Mouse (Mus musculus) forebrain, embryonic 14.5 days (tissue): ENCODE measurements around the gene Tmem135. TPM values are rescaled to one million over a fixed set of nuclear protein-coding genes. Genes with fewer than 3 reads are reported as not detected.

Experiments
- ATAC-seq: fragments of 200-750 bp; cut with Nextera tagmentation; 2 replicates; pipeline ENCODE4 v1.8.0; 2017; ENCODE audit warnings: mild to moderate bottlenecking, moderate library complexity
- DNase-seq: peaks from one replicate; pipeline ENCODE4 v3.0.0-alpha.2; 2015; ENCODE audit warnings: low spot score
- H3K27ac ChIP-seq: fragments of 300-500 bp; sonication (generic); 2 replicates; pipeline ENCODE4 v1.5.1; 2014; ENCODE audit warnings: low read depth, mild to moderate bottlenecking, control low read depth, low read length, moderate library complexity
- H3K27me3 ChIP-seq: fragments of 300-500 bp; sonication (generic); replicated peaks from 2 replicates; pipeline ENCODE4 v1.6.1; 2014; ENCODE audit warnings: low read length, control low read depth, mixed read lengths; ENCODE audit not compliant: control insufficient read depth, insufficient read depth
- H3K36me3 ChIP-seq: fragments of 300-500 bp; sonication (generic); 2 replicates; pipeline ENCODE4 v1.6.1; 2014; ENCODE audit warnings: low read length, control low read depth; ENCODE audit not compliant: control insufficient read depth, insufficient read depth
- H3K4me1 ChIP-seq: fragments of 300-500 bp; sonication (generic); 2 replicates; pipeline ENCODE4 v1.6.1; 2014; ENCODE audit warnings: antibody characterized with exemption, low read length, control low read depth; ENCODE audit not compliant: control insufficient read depth, insufficient read depth
- H3K4me2 ChIP-seq: fragments of 300-500 bp; sonication (generic); 2 replicates; pipeline ENCODE4 v1.6.1; 2014; ENCODE audit warnings: mild to moderate bottlenecking, control low read depth, low read length
- H3K4me3 ChIP-seq: fragments of 300-500 bp; sonication (generic); 2 replicates; pipeline ENCODE4 v1.5.1; 2014; ENCODE audit warnings: low read depth, low read length, control low read depth
- H3K9ac ChIP-seq: fragments of 300-500 bp; sonication (generic); 2 replicates; pipeline ENCODE4 v1.6.1; 2014; ENCODE audit warnings: mild to moderate bottlenecking, low read length, control low read depth, moderate library complexity
- H3K9me3 ChIP-seq: fragments of 300-500 bp; sonication (generic); replicated peaks from 2 replicates; pipeline ENCODE4 v1.6.1; 2016; ENCODE audit warnings: low read length, control low read depth, mixed read lengths; ENCODE audit not compliant: control insufficient read depth
- WGBS: fragments of 180-500 bp; shearing (Covaris S2); extraction: QIAGEN DNeasy Blood & Tissue Kit; methylation state at CpG from one replicate; pipeline ENCODE4 v1.1.7; 2014; 5-methylcytosine and 5-hydroxymethylcytosine counted together
- polyA plus RNA-seq: library from polyadenylated mRNA; unstranded; fragments of >200 nt; fragmentation: Nextera tagmentation; extraction: Ambion mirVana; gene quantifications from 2 replicates; pipeline ENCODE4 v1.2.1, GENCODE M21; 2014

Tmem135 gene
- polyA plus RNA-seq, 1 experiment from 2014 or later: 16.2 TPM

- no peak overlapping the region for H3K27ac ChIP-seq
- DNase-seq: no peak
- H3K36me3 ChIP-seq: no peaks in the 10 kb centered on the region
- H3K9me3 ChIP-seq: no peaks in the 10 kb centered on the region
- no peak overlapping the region for H3K4me3 ChIP-seq
- no peak for ATAC-seq
- H3K9ac ChIP-seq: no peak overlapping the region
- H3K4me1 ChIP-seq: no peaks in the 10 kb centered on the region
- H3K4me2 ChIP-seq: no peak overlapping the region
- no peaks in the 10 kb centered on the region for H3K27me3 ChIP-seq
- WGBS: 80% methylated on average over 4 of the region's 4 CpGs
These were observed 47.7 kb downstream of the Tmem135 start for GRCm38 (mm10) chr7:89356307-89356706.

GRCm38 (mm10) chr7:89355519-89356255, 48.3 kb downstream of the Tmem135 start:
- H3K27me3 ChIP-seq: no peaks in the 10 kb centered on the region
- 80% methylated on average over 8 of the region's 8 CpGs for WGBS
- no peaks in the 10 kb centered on the region for H3K36me3 ChIP-seq
- ATAC-seq (no peak), DNase-seq (no peak)
- H3K4me3 ChIP-seq: no peak overlapping the region
- no peak overlapping the region for H3K9ac ChIP-seq
- H3K9me3 ChIP-seq: no peaks in the 10 kb centered on the region
- H3K27ac ChIP-seq: no peak overlapping the region
- H3K4me2 ChIP-seq: no peak overlapping the region
- H3K4me1 ChIP-seq: no peaks in the 10 kb centered on the region

DNA sequence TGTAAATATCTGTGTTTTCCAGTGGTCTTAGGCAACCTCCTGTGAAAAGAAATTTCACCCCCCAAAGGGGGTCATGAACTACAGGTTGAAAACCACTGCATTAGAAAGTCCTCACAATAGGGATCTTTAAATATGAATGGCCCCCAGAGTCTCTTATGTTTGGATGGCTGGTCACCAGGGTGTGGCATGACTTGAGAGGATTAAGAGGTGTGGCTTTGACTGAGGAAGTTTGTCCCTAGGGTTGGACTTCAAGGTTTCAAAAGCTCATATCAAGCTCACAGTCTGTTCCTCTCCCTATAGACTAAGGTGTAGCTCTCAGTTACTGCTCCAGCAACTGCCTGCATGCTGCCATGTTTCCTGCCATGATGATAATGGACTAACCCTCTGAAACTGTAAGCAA, 62.0 kb downstream of the Tmem135 start:
- Histone ChIP-seq H3K4me3 (no peak overlapping the region), H3K9me3 (no peaks in the 10 kb centered on the region), H3K4me2 (no peak overlapping the region), H3K9ac (no peak overlapping the region), H3K27me3 (no peaks in the 10 kb centered on the region), H3K36me3 (no peaks in the 10 kb centered on the region), H3K4me1 (peaks cover 8% of the 10 kb centered on the region), H3K27ac (no peak overlapping the region)
- DNase-seq: no peak
- no peak for ATAC-seq

DNA sequence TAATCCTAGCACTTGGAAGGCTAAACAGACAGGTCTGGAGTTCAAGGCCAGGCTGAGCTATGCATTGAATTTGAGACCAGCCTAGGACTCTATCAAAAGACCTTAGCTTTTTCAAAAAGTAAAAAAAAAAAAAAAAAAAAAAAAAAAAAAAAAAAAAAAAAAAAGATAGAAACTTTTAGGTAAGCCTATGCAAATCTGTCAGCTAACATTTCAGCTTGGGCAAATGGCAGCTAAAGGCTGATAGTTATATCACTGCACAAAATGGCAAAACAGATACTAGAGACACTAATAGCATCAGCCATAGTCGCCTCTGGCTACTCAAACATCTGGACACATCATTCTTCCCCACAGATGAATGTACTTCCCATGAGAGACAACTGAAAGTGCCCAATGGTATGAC, 64.2 kb downstream of the Tmem135 start:
- Histone ChIP-seq H3K36me3 (no peaks in the 10 kb centered on the region), H3K9me3 (no peaks in the 10 kb centered on the region), H3K4me2 (no peak overlapping the region), H3K4me1 (peaks cover 8% of the 10 kb centered on the region), H3K27me3 (no peaks in the 10 kb centered on the region), H3K27ac (no peak overlapping the region), H3K9ac (no peak overlapping the region), H3K4me3 (no peak overlapping the region)
- ATAC-seq: no peak
- DNase-seq: no peak
- 76% methylated on average over 1 of the region's 1 CpGs for WGBS

DNA sequence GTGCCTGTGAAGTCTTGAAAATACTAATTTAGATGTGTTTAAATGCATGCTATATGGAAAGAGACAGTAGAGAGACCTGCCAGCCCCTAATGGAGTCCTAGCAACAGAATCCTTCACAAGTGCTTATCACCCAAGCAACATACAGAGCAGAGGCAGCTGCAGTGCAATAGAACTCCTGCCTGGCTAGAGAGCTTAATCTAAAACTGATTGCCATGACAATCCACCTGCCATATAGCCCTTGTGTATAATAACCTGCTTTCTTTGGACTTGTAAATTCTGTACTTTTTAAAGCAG, 64.9 kb downstream of the Tmem135 start:
- DNase-seq: peak; percentile 60
- Histone ChIP-seq H3K27ac (peak overlapping the region; percentile 74), H3K4me2 (peak overlapping the region; percentile 90), H3K9ac (peak overlapping the region; percentile 95), H3K36me3 (no peaks in the 10 kb centered on the region), H3K4me3 (peak overlapping the region; percentile 96), H3K9me3 (no peaks in the 10 kb centered on the region), H3K27me3 (no peaks in the 10 kb centered on the region), H3K4me1 (peaks cover 8% of the 10 kb centered on the region)
- peak; percentile 73 for ATAC-seq

DNA sequence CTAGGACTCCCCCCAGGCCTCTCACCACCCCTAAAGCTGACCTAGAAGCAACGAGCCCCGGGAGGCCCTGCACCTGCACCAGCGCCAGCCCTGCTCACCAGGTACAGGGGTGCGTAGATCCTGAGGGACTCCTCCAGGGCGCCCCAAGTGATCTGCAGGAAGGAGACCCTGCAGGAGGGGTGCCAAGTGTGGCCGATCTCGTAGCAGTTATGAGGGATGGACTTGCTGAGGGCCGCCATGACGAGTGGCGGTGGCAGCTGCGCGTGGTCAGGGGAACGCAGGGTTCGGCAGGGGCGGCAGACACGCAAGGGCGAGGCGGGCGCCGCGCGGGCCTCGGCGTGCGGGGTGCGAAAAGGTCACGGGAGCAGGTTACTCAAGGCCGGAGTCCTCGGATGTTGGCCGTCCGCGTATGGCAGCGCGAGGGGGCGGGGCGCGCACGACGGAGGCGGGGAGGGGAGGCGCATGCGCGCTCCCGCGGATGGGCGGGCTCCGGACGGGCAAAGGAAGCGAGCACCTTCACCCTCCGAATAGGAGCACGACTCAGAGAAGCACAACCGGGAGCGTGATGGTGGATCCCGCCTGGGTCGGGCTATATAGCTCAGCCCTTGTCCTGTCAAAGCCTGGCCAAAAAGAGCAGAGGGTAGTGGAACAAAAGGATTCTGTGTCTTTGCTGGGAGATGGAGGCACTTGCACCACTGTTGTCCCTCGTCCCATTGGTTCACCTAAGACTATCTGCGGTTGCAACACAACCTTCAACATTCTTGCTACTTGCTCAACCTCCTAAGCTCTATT, 65.5 kb downstream of the Tmem135 start:
- under 1% methylated on average over 57 of the region's 57 CpGs for WGBS
- H3K4me1 ChIP-seq: peaks cover 8% of the 10 kb centered on the region
- H3K9ac ChIP-seq: peak overlapping the region; percentile 95
- peak overlapping the region; percentile 74 for H3K27ac ChIP-seq
- no peaks in the 10 kb centered on the region for H3K36me3 ChIP-seq
- H3K4me2 ChIP-seq: peak overlapping the region; percentile 90
- DNase-seq (peak; percentile 89), ATAC-seq (peak; percentile 97)
- H3K27me3 ChIP-seq: no peaks in the 10 kb centered on the region
- H3K4me3 ChIP-seq: peak overlapping the region; percentile 96
- no peaks in the 10 kb centered on the region for H3K9me3 ChIP-seq

DNA sequence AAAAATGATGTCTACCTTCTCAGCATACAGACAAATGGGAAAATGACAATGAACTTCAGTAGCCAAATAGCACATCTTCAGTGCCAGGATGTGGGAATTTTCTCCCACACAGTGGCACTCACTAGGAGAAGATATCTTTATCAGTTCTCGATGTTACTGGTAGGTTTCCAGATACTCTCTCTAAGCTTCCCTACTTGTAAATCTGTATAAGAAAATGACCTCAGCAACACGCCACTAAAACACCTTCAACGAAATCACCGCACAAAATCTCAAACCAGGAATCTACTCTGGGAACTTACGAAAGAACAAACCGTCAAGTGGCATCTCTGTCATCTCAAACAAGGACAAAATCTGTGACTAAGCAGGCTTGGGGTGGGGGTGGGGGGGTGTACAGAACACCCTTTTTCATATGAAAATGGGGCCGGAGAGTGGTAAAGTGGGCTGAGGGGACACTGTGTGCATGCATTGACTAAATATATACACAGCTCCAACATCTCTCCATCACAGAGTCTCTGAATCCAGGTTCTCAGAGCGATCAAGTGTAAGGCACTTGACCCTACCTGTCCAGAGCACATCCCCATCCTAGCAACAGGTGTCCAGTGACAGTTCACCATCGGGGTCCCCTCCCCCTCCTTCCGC, 66.2 kb downstream of the Tmem135 start:
- Histone ChIP-seq H3K36me3 (no peaks in the 10 kb centered on the region), H3K9ac (peak overlapping the region; percentile 95), H3K4me3 (peak overlapping the region; percentile 96), H3K27me3 (no peaks in the 10 kb centered on the region), H3K4me1 (peaks cover 8% of the 10 kb centered on the region), H3K4me2 (peak overlapping the region; percentile 90), H3K9me3 (no peaks in the 10 kb centered on the region), H3K27ac (0 out of 2 replicates have a peak overlapping the region, but pooled peaks have one; percentile 2)
- peak; percentile 37; the same call in 1 of the 2 replicates for ATAC-seq
- 42% methylated on average over 10 of the region's 10 CpGs for WGBS
- peak; percentile 17 for DNase-seq

DNA sequence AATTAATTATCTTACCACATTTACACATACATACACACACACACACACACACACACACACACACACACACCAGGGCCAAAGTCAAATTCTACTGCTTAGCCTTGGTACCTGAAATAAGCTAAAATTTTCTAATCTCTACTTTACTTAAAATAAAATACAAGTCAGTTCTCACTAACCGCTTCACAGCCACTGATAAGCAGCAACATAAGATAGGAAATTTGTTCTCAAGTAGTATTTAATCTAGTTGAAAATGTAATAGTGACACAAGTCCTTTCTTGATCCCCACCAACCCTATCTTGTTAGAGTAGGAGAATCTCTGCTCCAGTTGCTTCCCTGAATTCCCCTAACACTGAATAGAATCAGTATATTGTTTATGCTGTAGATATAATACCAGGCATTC, 67.6 kb downstream of the Tmem135 start:
- ATAC-seq (no peak), DNase-seq (no peak)
- WGBS: 85% methylated on average over 1 of the region's 1 CpGs
- H3K27ac ChIP-seq: no peak overlapping the region
- no peak overlapping the region for H3K4me3 ChIP-seq
- H3K9me3 ChIP-seq: no peaks in the 10 kb centered on the region
- H3K9ac ChIP-seq: no peak overlapping the region
- no peaks in the 10 kb centered on the region for H3K27me3 ChIP-seq
- peaks cover 8% of the 10 kb centered on the region for H3K4me1 ChIP-seq
- H3K36me3 ChIP-seq: no peaks in the 10 kb centered on the region
- H3K4me2 ChIP-seq: peak overlapping the region; percentile 90; the same call in 1 of the 2 replicates

DNA sequence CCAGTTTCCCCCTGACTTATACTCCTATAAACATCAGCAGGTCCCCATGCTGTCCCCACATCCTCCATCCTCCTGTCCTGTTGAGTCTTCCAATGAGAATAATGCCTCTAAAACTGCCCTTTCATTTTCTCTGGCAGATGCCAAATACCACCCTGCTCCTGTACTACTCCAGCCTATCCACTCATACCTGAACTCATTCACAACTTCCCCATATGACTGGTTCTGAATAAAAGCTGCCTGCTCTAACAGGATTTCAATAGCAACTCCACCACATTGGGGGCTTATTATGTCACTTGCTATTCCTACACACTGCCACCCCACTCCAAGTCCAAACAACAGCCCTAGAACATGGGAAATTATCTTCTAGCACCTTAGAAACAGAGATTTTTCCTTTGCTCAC, 68.7 kb downstream of the Tmem135 start:
- no peak overlapping the region for H3K27ac ChIP-seq
- no peak overlapping the region for H3K4me2 ChIP-seq
- peaks cover 8% of the 10 kb centered on the region for H3K4me1 ChIP-seq
- H3K9me3 ChIP-seq: no peaks in the 10 kb centered on the region
- H3K9ac ChIP-seq: no peak overlapping the region
- DNase-seq (no peak), ATAC-seq (no peak)
- H3K27me3 ChIP-seq: no peaks in the 10 kb centered on the region
- H3K36me3 ChIP-seq: no peaks in the 10 kb centered on the region
- H3K4me3 ChIP-seq: no peak overlapping the region
